Mouse (Mus musculus) activated CD4-positive, CD25-positive, alpha-beta regulatory T cell, adult 4 months (primary cell): ENCODE data around the gene Hoxd9. TPM values are rescaled to one million over a fixed set of nuclear protein-coding genes. Genes with fewer than 3 reads are reported as not detected.
A peak's percentile ranks its signal among the peaks of the same experiment; 100 is the strongest.

ENCODE experiments used
- ATAC-seq: one replicate; pipeline ENCODE4 v1.8.0; 2017
- polyA plus RNA-seq, 2 experiments: library from polyadenylated mRNA; unstranded; fragments of 100-300 nt; shearing (Covaris generic); gene quantifications; one replicate each; pipeline ENCODE4 v1.2.1; 2017

The Hoxd9 gene
- polyA plus RNA-seq, 2 experiments from 2014 or later = not detected

- no peak for ATAC-seq
Measured at GRCm38 (mm10) chr2:74713239-74714150, 16.0 kb downstream of the Hoxd9 start.

DNA sequence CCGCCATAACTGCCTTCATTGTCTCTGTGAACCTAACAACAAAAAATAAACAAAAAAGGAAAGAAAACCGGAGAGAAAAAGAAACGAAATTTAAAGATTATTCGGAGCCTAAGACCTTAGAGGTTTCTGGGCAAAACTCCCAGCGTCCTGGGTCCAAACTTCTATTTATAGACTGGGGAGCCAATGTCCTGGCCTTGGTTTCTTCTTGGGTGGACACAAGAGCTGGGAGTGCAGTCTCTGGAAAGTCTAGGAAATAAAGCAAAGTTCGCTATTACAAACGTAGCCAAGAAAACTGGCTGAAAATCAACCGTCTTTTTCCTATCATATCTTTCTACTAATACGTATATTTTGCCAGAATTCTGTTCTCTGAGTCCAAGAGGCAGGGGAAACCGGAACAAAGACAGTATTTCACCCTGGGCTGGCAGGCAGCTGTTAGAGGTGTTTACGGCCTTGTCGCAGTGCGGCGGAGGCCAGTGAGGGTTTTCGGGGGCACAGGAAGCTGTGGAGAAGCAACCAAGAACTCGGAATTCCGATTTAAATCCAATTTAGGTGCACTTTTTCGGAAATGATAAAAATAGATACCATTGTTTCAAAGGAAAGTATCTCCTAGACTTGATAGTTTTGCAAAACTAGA lies 16.7 kb downstream of the Hoxd9 start:
- ATAC-seq = no peak

GRCm38 (mm10) chr2:74714881-74715280 lies 17.4 kb downstream of the Hoxd9 start:
- no peak for ATAC-seq

- peak; percentile 52 for ATAC-seq
Measured at GRCm38 (mm10) chr2:74715504-74716241, 18.1 kb downstream of the Hoxd9 start.

- ATAC-seq = no peak
Measured at GRCm38 (mm10) chr2:74720384-74720783, 22.9 kb downstream of the Hoxd9 start.

- no peak for ATAC-seq
Measured at GRCm38 (mm10) chr2:74720955-74721491, 23.5 kb downstream of the Hoxd9 start.

GRCm38 (mm10) chr2:74721882-74722281 lies 24.4 kb downstream of the Hoxd9 start:
- no peak for ATAC-seq

- ATAC-seq = no peak
Measured at GRCm38 (mm10) chr2:74722949-74723348, 25.4 kb downstream of the Hoxd9 start.

DNA sequence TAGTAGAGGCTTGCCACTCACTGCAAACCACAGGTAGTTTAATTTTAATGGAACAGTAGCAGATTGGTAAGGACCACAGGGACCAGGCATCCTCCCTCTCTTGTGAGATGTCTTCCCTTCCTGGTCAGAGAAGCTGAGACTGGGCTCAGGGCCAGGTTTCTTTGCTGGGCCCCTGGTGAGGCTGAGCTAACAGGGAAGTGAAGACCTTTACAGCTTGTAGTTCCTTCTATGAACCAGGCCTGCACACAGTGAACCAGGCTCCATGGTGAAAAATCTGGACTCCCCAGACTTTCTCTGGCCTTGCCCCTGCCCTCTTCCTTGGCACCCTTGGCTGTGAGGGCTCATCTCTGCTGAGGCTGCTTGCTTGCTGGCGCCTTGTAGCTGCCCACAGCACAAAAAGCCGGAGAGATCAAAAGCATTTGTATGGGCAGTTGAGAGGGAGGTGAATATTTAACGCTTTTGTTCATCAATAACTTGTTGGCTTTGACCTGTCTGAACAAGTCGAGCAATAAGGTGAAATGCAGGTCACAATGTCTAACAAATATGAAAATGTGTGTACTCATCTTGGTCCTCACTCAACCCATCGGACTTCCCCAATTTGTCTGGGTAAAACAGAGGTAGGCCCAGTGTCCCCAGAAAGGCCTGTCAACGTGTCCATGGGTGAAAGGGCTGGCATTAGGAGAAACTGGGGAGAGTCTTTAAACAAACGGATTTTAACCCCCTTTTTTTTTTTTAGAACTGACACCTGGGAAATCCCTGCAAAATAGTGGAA lies 26.9 kb downstream of the Hoxd9 start:
- ATAC-seq = no peak

- no peak for ATAC-seq
Measured at GRCm38 (mm10) chr2:74725171-74725570, 27.6 kb downstream of the Hoxd9 start.

GRCm38 (mm10) chr2:74726551-74726950 lies 29.0 kb downstream of the Hoxd9 start, which contains the start of gene Gm28230:
TSS of gene Gm28230 (plus strand) at chr2:74726728.
- ATAC-seq = no peak

DNA sequence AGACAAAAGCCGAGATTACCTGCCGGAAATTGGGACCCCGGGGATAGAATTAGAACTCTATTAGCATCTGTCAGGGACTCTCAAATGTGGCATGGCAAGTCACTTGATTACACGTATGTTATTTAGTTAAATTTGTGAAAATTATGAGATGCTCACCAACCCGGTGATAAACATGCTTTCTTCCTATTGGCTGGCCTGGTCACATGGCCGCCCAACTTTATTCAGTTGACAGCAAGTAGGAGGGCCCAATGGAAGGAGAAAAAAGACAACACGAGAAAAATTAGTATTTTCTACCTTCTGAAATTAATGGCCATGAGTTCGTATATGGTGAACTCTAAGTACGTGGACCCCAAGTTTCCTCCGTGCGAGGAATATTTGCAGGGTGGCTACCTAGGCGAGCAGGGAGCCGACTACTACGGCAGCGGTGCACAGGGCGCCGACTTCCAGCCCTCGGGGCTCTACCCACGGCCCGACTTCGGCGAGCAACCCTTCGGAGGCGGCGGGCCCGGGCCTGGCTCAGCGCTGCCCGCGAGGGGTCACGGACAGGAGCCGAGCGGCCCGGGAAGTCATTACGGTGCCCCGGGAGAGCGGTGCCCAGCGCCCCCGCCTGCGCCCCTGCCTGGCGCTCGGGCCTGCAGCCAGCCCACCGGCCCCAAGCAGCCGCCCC lies 29.6 kb downstream of the Hoxd9 start:
- no peak for ATAC-seq

DNA sequence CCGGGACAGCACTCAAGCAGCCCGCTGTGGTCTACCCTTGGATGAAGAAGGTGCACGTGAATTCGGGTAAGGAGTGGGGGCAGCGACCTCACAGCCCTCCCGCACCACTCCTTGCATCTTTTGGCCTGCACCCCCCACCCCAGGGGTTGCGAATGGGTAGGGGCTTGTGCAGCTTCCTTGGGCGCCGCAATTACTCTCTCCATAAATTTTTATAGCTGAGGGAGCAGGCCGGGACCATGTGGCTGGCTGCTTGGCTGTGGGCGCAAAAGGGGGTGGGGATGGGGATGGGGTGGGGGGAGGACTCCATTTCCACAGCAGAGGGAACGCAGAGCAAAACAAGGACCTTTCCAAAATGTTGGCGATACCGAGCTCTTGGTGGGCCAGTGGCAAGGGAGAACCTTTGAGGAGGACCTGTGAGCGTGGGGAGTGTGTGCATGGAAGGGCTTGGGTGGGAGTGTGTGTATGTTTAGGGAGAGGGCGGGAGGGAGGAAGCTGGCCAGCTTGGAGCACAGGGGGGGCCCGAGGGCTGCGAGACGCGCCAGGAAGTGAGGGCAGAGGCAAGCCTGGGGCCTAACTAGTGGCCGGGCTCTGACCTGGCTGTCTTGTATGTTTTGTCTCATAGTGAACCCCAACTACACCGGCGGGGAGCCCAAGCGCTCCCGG lies 30.2 kb downstream of the Hoxd9 start:
- ATAC-seq = no peak

GRCm38 (mm10) chr2:74728303-74728680 lies 30.8 kb downstream of the Hoxd9 start:
- no peak for ATAC-seq

- no peak for ATAC-seq
Measured at GRCm38 (mm10) chr2:74730331-74730730, 32.8 kb downstream of the Hoxd9 start.

- no peak for ATAC-seq
Measured at GRCm38 (mm10) chr2:74731055-74731454, 33.5 kb downstream of the Hoxd9 start.

DNA sequence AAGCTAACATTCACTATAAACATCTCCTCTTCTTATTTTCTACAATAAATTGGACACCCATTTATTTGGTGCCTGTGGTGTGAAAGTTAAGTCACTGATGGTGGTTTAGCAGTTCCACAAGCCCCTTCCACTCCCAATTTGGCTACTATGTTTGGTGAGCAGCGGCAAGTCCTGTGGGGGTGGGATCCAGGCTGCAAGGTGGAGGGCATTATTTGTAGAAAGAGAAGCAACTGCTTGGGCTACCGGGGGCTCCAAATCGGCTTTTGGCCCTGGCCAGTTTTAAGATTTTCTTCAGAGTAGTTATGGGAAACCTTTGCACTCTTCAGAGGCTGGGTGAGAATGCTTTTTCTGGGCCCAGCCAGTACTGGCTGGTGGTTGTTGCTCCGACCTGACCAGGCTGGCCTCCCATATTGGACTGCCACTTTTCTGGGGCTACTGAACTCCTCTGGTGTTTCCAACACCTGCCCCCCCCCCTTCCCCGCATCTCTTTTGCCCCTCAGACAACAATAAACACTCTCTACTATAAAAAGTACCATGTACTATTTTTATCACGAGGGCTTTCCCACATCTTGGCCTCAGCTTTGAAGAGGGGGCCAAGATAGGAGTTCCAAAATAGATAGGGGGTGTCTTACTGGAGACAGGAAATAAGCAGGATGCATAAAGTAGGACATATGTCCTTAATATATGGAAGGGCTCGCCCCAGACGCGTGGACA lies 34.4 kb downstream of the Hoxd9 start:
- ATAC-seq = no peak

- ATAC-seq = no peak
Measured at GRCm38 (mm10) chr2:74732513-74733316, 35.2 kb downstream of the Hoxd9 start.

DNA sequence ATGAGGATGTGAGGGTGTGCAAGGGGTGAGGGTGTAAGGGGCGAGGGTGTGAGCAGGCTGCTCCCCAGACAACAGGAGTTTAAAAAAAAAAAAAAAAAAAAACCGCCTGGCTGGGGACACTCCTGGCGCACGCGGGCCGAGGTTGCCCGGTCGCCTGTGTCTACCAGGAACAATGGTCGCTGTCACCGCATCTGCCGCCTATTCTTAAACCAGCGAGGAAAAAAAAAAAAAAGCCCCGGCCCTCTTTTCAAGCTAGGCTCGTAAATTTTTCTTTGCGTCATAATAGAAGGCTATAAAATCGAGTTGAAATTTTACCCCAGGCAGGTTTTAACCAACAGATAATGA lies 35.8 kb downstream of the Hoxd9 start:
- ATAC-seq = no peak

DNA sequence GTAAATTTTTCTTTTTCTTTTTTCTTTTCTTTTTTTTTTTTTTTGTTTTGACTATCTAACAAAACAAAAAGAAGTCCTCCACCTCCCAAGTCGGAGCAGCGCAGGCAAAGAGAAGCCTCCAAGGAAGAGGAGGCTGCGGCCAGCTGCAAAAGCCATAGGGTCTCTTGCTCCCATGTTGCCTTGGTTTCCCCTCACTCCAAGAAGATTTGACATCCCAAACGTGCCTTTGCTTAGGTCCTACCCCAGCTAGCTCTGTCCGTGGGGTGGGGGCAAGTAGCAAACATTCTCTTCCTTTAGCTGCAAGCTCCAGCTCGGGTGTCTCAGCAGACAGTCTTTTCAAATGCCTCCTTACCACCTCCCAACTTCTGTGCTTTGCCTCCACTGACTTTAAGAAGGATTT lies 36.2 kb downstream of the Hoxd9 start:
- no peak for ATAC-seq
